Mouse (Mus musculus) intestine, embryonic 14.5 days (tissue): Measurements from ENCODE around the gene Cd302. TPM values are rescaled to one million over a fixed set of nuclear protein-coding genes. Genes with fewer than 3 reads are reported as not detected.

Experiments
- ATAC-seq: fragments of 200-750 bp; cut with Nextera tagmentation; replicated peaks from 2 replicates; pipeline ENCODE4 v1.8.0; 2017; ENCODE audit warnings: low read depth, moderate number of reproducible peaks, moderate TSS enrichment, moderate library complexity; ENCODE audit not compliant: low FRiP score, low TSS enrichment
- DNase-seq: peaks from one replicate; pipeline ENCODE4 v3.0.0-alpha.2; 2018; ENCODE audit warnings: low spot score
- H3K27ac ChIP-seq: fragments of 300-500 bp; sonication (generic); 2 replicates; pipeline ENCODE4 v1.5.1; 2014; ENCODE audit warnings: low read depth, mild to moderate bottlenecking, control low read depth
- H3K27me3 ChIP-seq: fragments of 300-500 bp; sonication (generic); replicated peaks from 2 replicates; pipeline ENCODE4 v1.6.1; 2014; ENCODE audit warnings: low read length, control low read depth; ENCODE audit not compliant: control insufficient read depth, insufficient read depth
- H3K36me3 ChIP-seq: fragments of 300-500 bp; sonication (generic); 2 replicates; pipeline ENCODE4 v1.6.1; 2014; ENCODE audit warnings: low read length, control low read depth; ENCODE audit not compliant: control insufficient read depth, insufficient read depth
- H3K4me1 ChIP-seq: fragments of 300-500 bp; sonication (generic); replicated peaks from 2 replicates; pipeline ENCODE4 v1.6.1; 2014; ENCODE audit warnings: low read length, control low read depth, mixed read lengths; ENCODE audit not compliant: control insufficient read depth, insufficient read depth
- H3K4me2 ChIP-seq: fragments of 300-500 bp; sonication (generic); 2 replicates; pipeline ENCODE4 v1.6.1; 2014; ENCODE audit warnings: low read length
- H3K4me3 ChIP-seq: fragments of 300-500 bp; sonication (generic); 2 replicates; pipeline ENCODE4 v1.5.1; 2014; ENCODE audit warnings: low read depth, low read length, control low read depth, mixed read lengths
- H3K9ac ChIP-seq: fragments of 300-500 bp; sonication (generic); 2 replicates; pipeline ENCODE4 v1.6.1; 2014; ENCODE audit warnings: mild to moderate bottlenecking, low read length
- H3K9me3 ChIP-seq: fragments of 300-500 bp; sonication (generic); 2 replicates; pipeline ENCODE4 v1.6.1; 2016; ENCODE audit warnings: low read length, control low read depth; ENCODE audit not compliant: control insufficient read depth
- WGBS: fragments of 180-500 bp; shearing (Covaris S2); extraction: QIAGEN DNeasy Blood & Tissue Kit; methylation state at CpG from one replicate; pipeline ENCODE4 v1.1.7; 2014; 5-methylcytosine and 5-hydroxymethylcytosine counted together
- polyA plus RNA-seq: library from polyadenylated mRNA; unstranded; fragments of >200 nt; fragmentation: Nextera tagmentation; extraction: Ambion mirVana; gene quantifications from 2 replicates; pipeline ENCODE4 v1.2.1, GENCODE M21; 2014

The Cd302 gene
- polyA plus RNA-seq, 1 experiment from 2014 or later, result 27.5 TPM

GRCm38 (mm10) chr2:60269856-60270479 lies 14.3 kb downstream of the Cd302 start:
- Histone ChIP-seq H3K4me3 (no peak overlapping the region), H3K9me3 (no peaks in the 10 kb centered on the region), H3K9ac (no peak overlapping the region), H3K4me2 (no peak overlapping the region), H3K27me3 (no peaks in the 10 kb centered on the region), H3K4me1 (no peaks in the 10 kb centered on the region), H3K27ac (no peak overlapping the region), H3K36me3 (no peaks in the 10 kb centered on the region)
- ATAC-seq, result no peak
- no peak for DNase-seq
- 89% methylated on average over 14 of the region's 14 CpGs for WGBS

DNA sequence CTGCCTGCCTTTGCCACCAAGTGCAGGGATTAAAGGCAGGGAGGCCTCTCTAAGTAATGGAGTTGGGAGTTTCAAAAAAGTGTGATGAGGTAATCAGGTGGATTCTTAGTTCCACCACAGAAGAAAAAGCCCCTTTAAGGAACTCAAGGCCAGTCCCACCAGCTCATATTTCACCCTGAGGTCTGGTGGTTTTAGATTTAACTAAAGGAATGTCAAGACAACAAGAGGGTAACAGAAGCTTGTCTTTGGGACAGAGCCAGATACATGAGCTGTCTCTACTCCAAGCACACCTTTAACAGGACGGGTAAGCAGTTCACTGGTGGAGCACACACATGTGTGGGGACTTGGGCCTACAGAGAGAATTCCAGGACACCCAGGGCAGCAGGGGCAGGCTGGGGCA lies 16.7 kb downstream of the Cd302 start:
- Histone ChIP-seq H3K27ac (no peak overlapping the region), H3K27me3 (no peaks in the 10 kb centered on the region), H3K4me1 (no peaks in the 10 kb centered on the region), H3K9ac (no peak overlapping the region), H3K9me3 (no peaks in the 10 kb centered on the region), H3K36me3 (no peaks in the 10 kb centered on the region), H3K4me3 (no peak overlapping the region), H3K4me2 (no peak overlapping the region)
- 46% methylated on average over 1 of the region's 1 CpGs for WGBS
- no peak for ATAC-seq
- DNase-seq, result no peak

DNA sequence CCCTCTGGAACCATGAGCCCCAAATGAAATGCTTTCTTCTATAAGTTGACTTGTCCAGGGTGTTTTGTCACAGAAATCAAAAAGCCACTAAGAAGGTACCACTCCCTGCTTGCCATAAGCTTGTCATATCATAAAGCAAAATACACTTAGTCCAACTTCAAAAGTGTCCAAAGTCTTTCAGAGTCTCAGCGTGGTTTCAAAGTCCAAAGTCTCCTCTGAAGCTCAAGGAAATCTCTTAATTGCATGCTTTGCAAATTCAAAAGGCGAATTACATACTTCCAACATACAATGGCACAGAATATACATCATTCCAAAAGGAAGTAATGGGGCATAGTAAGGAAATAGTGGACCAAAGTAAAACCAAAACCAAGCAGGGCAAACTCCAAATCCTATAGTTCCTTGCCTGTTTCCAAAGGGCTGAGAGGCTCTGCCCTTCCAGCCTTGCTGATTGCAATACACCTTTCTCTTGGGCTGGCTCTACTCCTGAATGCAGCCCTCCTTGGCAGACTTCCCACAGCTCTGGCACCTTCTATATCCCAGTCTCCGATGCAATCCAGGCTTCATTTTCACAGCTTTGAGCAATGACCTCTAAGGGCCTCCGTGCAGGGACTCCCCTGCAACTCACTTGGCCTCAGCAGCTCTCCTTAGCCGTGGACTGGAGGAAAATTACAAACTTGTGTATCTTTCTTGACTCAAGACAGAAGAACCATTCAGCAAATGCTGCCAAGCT lies 23.5 kb downstream of the Cd302 start:
- H3K27me3 ChIP-seq, result no peaks in the 10 kb centered on the region
- DNase-seq (no peak), ATAC-seq (no peak)
- H3K36me3 ChIP-seq, result peaks cover 4% of the 10 kb centered on the region; the same call in 1 of the 2 replicates
- 82% methylated on average over 5 of the region's 5 CpGs for WGBS
- H3K4me2 ChIP-seq, result no peak overlapping the region
- H3K27ac ChIP-seq, result no peak overlapping the region
- H3K4me3 ChIP-seq, result no peak overlapping the region
- no peak overlapping the region for H3K9ac ChIP-seq
- H3K4me1 ChIP-seq, result no peaks in the 10 kb centered on the region
- H3K9me3 ChIP-seq, result no peaks in the 10 kb centered on the region

GRCm38 (mm10) chr2:60259186-60259585 lies 25.1 kb downstream of the Cd302 start:
- Histone ChIP-seq H3K27ac (no peak overlapping the region), H3K9me3 (no peaks in the 10 kb centered on the region), H3K4me2 (no peak overlapping the region), H3K4me3 (no peak overlapping the region), H3K36me3 (peaks cover 7% of the 10 kb centered on the region; the same call in 1 of the 2 replicates), H3K9ac (no peak overlapping the region), H3K27me3 (no peaks in the 10 kb centered on the region), H3K4me1 (no peaks in the 10 kb centered on the region)
- ATAC-seq (no peak), DNase-seq (no peak)
- 97% methylated on average over 5 of the region's 5 CpGs for WGBS

DNA sequence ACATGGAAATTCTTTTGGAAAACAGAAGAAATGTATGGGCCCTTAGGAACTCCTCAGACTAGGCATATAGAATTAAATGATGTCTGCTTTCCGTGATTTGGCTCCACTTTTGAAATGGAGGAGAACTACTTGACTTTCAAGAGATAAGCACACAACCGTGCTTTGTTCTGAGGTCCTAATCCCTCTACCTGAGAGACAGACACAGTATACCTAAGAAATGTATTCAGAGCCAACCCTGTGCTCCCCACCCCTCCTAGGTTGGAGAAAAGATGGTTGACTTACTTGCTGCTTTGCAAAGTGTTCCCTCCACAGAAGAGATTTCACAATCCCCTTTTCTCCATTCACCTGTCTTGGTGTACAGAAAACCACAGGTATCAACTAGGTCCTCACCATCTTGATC lies 27.5 kb downstream of the Cd302 start:
- H3K27me3 ChIP-seq, result no peaks in the 10 kb centered on the region
- WGBS, result 85% methylated on average over 2 of the region's 2 CpGs
- H3K4me2 ChIP-seq, result no peak overlapping the region
- no peaks in the 10 kb centered on the region for H3K9me3 ChIP-seq
- H3K36me3 ChIP-seq, result peaks cover 14% of the 10 kb centered on the region; the same call in 1 of the 2 replicates
- no peak overlapping the region for H3K4me3 ChIP-seq
- DNase-seq, result no peak
- H3K4me1 ChIP-seq, result no peaks in the 10 kb centered on the region
- no peak overlapping the region for H3K27ac ChIP-seq
- no peak for ATAC-seq
- H3K9ac ChIP-seq, result no peak overlapping the region

- Histone ChIP-seq H3K4me1 (no peaks in the 10 kb centered on the region), H3K36me3 (peaks cover 38% of the 10 kb centered on the region; the same call in 1 of the 2 replicates), H3K9me3 (no peaks in the 10 kb centered on the region), H3K4me2 (no peak overlapping the region), H3K27me3 (no peaks in the 10 kb centered on the region), H3K27ac (no peak overlapping the region), H3K9ac (no peak overlapping the region), H3K4me3 (no peak overlapping the region)
- ATAC-seq (no peak), DNase-seq (no peak)
These were observed 30.8 kb downstream of the Cd302 start for GRCm38 (mm10) chr2:60253506-60253905.

GRCm38 (mm10) chr2:60252782-60253181 lies 31.5 kb downstream of the Cd302 start:
- H3K9ac ChIP-seq, result no peak overlapping the region
- peaks cover 37% of the 10 kb centered on the region; the same call in 1 of the 2 replicates for H3K36me3 ChIP-seq
- ATAC-seq (no peak), DNase-seq (no peak)
- H3K27me3 ChIP-seq, result no peaks in the 10 kb centered on the region
- no peak overlapping the region for H3K27ac ChIP-seq
- no peaks in the 10 kb centered on the region for H3K9me3 ChIP-seq
- WGBS, result 92% methylated on average over 4 of the region's 4 CpGs
- no peaks in the 10 kb centered on the region for H3K4me1 ChIP-seq
- H3K4me2 ChIP-seq, result no peak overlapping the region
- H3K4me3 ChIP-seq, result no peak overlapping the region

DNA sequence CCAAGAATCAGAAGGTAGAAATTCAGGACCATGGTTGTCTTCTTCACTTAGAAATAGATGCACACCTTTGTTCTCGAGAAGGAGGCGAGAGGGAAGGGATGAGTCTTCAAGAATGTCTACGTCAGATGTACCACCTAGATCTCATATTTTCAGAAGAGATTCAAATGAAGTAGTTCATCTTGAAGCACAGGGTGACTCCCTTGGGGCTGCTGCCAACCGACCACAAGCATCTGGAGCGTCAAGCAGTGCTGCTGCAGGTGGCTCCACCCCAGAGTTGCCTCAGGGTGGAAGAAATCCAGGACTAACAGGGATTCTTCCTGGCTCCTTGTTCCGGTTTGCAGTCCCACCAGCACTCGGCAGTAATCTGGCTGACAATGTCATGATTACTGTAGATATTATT lies 49.8 kb downstream of the Cd302 start:
- Histone ChIP-seq H3K36me3 (peaks cover 94% of the 10 kb centered on the region), H3K27me3 (no peaks in the 10 kb centered on the region), H3K4me2 (no peak overlapping the region), H3K9me3 (no peaks in the 10 kb centered on the region), H3K27ac (no peak overlapping the region), H3K4me1 (no peaks in the 10 kb centered on the region), H3K9ac (no peak overlapping the region), H3K4me3 (no peak overlapping the region)
- WGBS, result 83% methylated on average over 7 of the region's 7 CpGs
- ATAC-seq (no peak), DNase-seq (no peak)

GRCm38 (mm10) chr2:60233147-60233546 lies 51.1 kb downstream of the Cd302 start:
- Histone ChIP-seq H3K9me3 (no peaks in the 10 kb centered on the region), H3K4me2 (no peak overlapping the region), H3K36me3 (peaks cover 85% of the 10 kb centered on the region), H3K4me3 (no peak overlapping the region), H3K27ac (no peak overlapping the region), H3K9ac (no peak overlapping the region), H3K27me3 (no peaks in the 10 kb centered on the region), H3K4me1 (no peaks in the 10 kb centered on the region)
- DNase-seq (no peak), ATAC-seq (no peak)
- 17% methylated on average over 2 of the region's 2 CpGs for WGBS
